Mouse (Mus musculus) lung, adult 2 months (tissue): ENCODE measurements around the gene Stox2. TPM values are rescaled to one million over a fixed set of nuclear protein-coding genes. Genes with fewer than 3 reads are reported as not detected.

Source experiments
- DNase-seq: peaks from one replicate; pipeline ENCODE4 v3.0.0; 2022
- H3K4me1 ChIP-seq: fragments of 200-500 bp; 2 replicates; pipeline ENCODE4 v1.6.1; 2011; ENCODE audit warnings: low read length; ENCODE audit not compliant: control insufficient read depth, insufficient read depth
- H3K4me3 ChIP-seq: fragments of 200-500 bp; replicated peaks from 2 replicates; pipeline ENCODE3; 2011; ENCODE audit warnings: low read depth, mild to moderate bottlenecking, control low read depth, low read length; ENCODE audit errors: extremely low read depth
- CTCF ChIP-seq: fragments of 200-500 bp; IDR thresholded peaks from 2 replicates; pipeline ENCODE4 v1.5.1; 2011; ENCODE audit warnings: mild to moderate bottlenecking, low read length, control low read depth; ENCODE audit not compliant: insufficient read depth
- POLR2A ChIP-seq: fragments of 200-500 bp; IDR thresholded peaks from 2 replicates; pipeline ENCODE4 v1.6.1; 2011; ENCODE audit warnings: low read depth, mild to moderate bottlenecking, control low read depth, low read length, borderline replicate concordance; ENCODE audit errors: extremely low read depth
- WGBS: fragments of 180-500 bp; shearing (Covaris S2); methylation state at CpG from one replicate; pipeline ENCODE4 v1.1.7; 2018; 5-methylcytosine and 5-hydroxymethylcytosine counted together
- polyA plus RNA-seq: library from polyadenylated mRNA; depleted of rRNA; stranded (reverse); fragments of >200 nt; gene quantifications from 2 replicates; pipeline ENCODE4 v1.2.3, GENCODE M21; 2012

Stox2 gene
- polyA plus RNA-seq, 1 experiment: 3.8 TPM

GRCm38 (mm10) chr8:47367029-47367428 is 79.1 kb downstream of the Stox2 start:
- TF ChIP-seq CTCF: no peak
- TF ChIP-seq POLR2A: no peak
- 70% methylated on average over 6 of the region's 6 CpGs for WGBS

GRCm38 (mm10) chr8:47363271-47363670 is 82.9 kb downstream of the Stox2 start:
- H3K4me3 ChIP-seq: no peak overlapping the region
- WGBS: 36% methylated on average over 8 of the region's 8 CpGs
- TF ChIP-seq CTCF: no peak
- TF ChIP-seq POLR2A: no peak
- H3K4me1 ChIP-seq: no peaks in the 10 kb centered on the region
- DNase-seq: no peak

More at GRCm38 (mm10) chr8:47367029-47367428, 79.1 kb downstream of the Stox2 start:
- no peak for DNase-seq
- 0 out of 2 replicates have a peak, but pooled peaks cover 2% of the 10 kb centered on the region for H3K4me1 ChIP-seq
- no peak overlapping the region for H3K4me3 ChIP-seq

GRCm38 (mm10) chr8:47355340-47355906 is 90.7 kb downstream of the Stox2 start:
- DNase-seq: no peak
- no peak for TF ChIP-seq POLR2A
- TF ChIP-seq CTCF: no peak
- Histone ChIP-seq H3K4me3 (no peak overlapping the region), H3K4me1 (no peaks in the 10 kb centered on the region)
- 90% methylated on average over 8 of the region's 8 CpGs for WGBS

- TF ChIP-seq POLR2A (no peak), CTCF (no peak)
- peak; percentile 20 for DNase-seq
- Histone ChIP-seq H3K4me1 (no peaks in the 10 kb centered on the region), H3K4me3 (no peak overlapping the region)
- 49% methylated on average over 12 of the region's 12 CpGs for WGBS
Observed at GRCm38 (mm10) chr8:47354523-47355168, 91.5 kb downstream of the Stox2 start.

- TF ChIP-seq POLR2A: no peak
- TF ChIP-seq CTCF: no peak
- H3K4me1 ChIP-seq: no peaks in the 10 kb centered on the region
- 59% methylated on average over 21 of the region's 21 CpGs for WGBS
- H3K4me3 ChIP-seq: no peak overlapping the region
- DNase-seq: peak; percentile 16
Observed at GRCm38 (mm10) chr8:47351914-47352701, 94.1 kb downstream of the Stox2 start.

- 52% methylated on average over 8 of the region's 8 CpGs for WGBS
- Histone ChIP-seq H3K4me3 (no peak overlapping the region), H3K4me1 (no peaks in the 10 kb centered on the region)
- TF ChIP-seq CTCF (no peak), POLR2A (no peak)
- no peak for DNase-seq
Observed at GRCm38 (mm10) chr8:47349082-47349481, 97.1 kb downstream of the Stox2 start.

- H3K4me3 ChIP-seq: no peak overlapping the region
- DNase-seq: no peak
- 37% methylated on average over 6 of the region's 6 CpGs for WGBS
- no peaks in the 10 kb centered on the region for H3K4me1 ChIP-seq
- TF ChIP-seq POLR2A (no peak), CTCF (no peak)
Observed at GRCm38 (mm10) chr8:47347809-47348208, 98.4 kb downstream of the Stox2 start.

GRCm38 (mm10) chr8:47345772-47346103 is 100.4 kb downstream of the Stox2 start:
- Histone ChIP-seq H3K4me1 (no peaks in the 10 kb centered on the region), H3K4me3 (no peak overlapping the region)
- 94% methylated on average over 9 of the region's 9 CpGs for WGBS
- DNase-seq: no peak
- TF ChIP-seq CTCF (no peak), POLR2A (no peak)

GRCm38 (mm10) chr8:47345085-47345771 is 100.9 kb downstream of the Stox2 start:
- H3K4me1 ChIP-seq: no peaks in the 10 kb centered on the region
- TF ChIP-seq POLR2A (no peak), CTCF (no peak)
- H3K4me3 ChIP-seq: no peak overlapping the region
- no peak for DNase-seq
- 68% methylated on average over 15 of the region's 15 CpGs for whole genome bisulfite sequencing
